Mouse (Mus musculus) frontal cortex, postnatal 10 days (tissue): ENCODE results near the gene Lcn9.
A peak's percentile ranks its signal among the peaks of the same experiment; 100 is the strongest.

Experiments
- DNase-seq, 2 experiments: peaks; one replicate each; pipeline ENCODE4 v3.0.0; 2022; ENCODE audit warnings: low spot score in 2 of 2, mixed read lengths in 1 of 2

Gene Lcn9

DNA sequence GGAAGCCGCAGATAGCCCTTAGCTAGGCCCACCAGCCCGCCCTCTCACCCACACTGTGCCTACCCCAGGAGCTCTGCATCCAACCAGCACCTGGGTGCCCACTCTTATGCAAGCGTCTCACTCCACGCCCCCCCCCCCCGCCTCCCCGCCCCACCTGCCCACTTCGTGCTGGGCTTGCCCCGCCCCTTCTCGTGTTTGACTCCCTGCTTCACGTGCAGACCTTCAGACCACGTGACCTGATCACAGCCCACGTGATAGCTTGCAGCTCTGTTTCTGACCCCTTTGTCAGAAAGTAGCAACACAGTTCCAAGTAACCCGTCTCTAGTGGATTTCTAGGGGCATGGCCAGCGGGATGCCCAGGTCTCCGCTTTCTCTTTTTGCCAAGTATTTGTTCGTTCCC, 24.3 kb downstream of the Lcn9 start, which contains the start of gene Sohlh1:
Gene Sohlh1, minus strand, starts transcription at position 23 of the 400 bp plus-strand sequence.
- no peak for DNase-seq

- no peak for DNase-seq
These were observed 27.4 kb downstream of the Lcn9 start for GRCm38 (mm10) chr2:25850330-25850729.

- DNase-seq, result peak; percentile 54 to 81
These were observed 29.7 kb downstream of the Lcn9 start for GRCm38 (mm10) chr2:25852626-25853025.

GRCm38 (mm10) chr2:25853998-25854397, 31.0 kb downstream of the Lcn9 start:
- DNase-seq, result no peak

DNA sequence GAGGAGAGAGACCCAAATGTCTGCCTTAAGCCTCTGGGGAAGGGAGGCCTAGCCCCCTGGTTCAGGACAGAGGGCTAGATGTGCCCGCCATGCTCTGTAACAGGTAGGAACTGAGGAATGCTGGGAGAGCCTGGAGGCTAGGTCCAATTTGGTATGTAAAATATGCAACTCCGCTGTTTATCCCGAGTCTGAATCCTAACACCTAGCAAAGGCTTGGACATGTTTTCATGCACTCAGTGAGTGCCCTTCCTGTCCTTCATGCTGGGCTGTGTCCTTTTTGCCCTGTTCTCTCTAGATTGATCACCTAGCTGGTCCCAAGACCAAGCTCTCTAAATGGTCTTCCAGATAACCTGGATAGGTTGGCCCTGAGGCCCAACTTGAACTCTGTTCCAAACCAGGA, 36.9 kb downstream of the Lcn9 start:
- DNase-seq, result no peak

GRCm38 (mm10) chr2:25862038-25862437, 39.1 kb downstream of the Lcn9 start:
- DNase-seq, result no peak

- DNase-seq, result peak; percentile 25 to 60
These were observed 39.8 kb downstream of the Lcn9 start for GRCm38 (mm10) chr2:25862696-25863270.

DNA sequence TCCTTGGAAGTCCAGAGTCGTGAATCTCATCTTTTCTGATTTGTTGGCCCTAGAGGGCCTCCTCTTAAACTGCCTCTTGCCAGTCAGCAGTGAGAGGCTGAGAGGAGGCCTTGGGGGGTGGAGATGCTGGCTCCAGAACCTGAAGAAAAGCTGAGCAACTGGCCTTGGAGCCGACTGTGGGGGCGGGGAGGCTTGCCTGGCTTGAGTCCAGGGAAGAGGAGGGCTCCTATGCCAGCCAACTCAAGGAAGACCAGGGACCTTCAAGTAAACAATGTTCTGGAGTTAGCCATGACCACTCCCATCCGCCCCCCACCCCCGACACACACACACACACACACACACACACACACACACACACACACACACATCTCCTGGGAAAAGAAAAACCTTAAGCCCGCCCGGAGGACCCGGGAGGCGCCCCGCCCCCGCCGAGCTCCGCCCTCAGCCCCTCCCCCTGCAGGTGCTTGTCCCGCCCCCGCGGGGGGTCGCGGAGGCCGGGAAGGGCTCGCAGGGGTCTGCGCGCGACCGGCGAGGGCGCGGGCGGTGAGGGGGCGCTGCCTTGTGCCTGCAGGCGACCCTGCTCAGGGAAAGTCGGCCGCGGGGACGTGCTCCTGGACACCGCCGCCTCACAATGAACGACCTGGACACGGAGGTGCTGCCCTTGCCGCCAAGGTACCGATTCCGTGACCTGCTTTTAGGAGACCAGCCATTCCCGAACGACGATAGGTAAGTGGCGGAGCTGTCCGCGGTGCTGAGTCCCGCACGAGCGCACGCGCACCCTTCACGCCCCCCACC, 40.6 kb downstream of the Lcn9 start, which contains the start of gene Kcnt1:
Gene Kcnt1, plus strand, starts transcription at position 398 of the 795 bp plus-strand sequence.
- peak; percentile 47 to 52 for DNase-seq

- no peak for DNase-seq
These were observed 41.3 kb downstream of the Lcn9 start for GRCm38 (mm10) chr2:25864230-25864629.

GRCm38 (mm10) chr2:25865412-25865811, 42.5 kb downstream of the Lcn9 start:
- peak; percentile 58 to 75 for DNase-seq

GRCm38 (mm10) chr2:25866656-25867055, 43.7 kb downstream of the Lcn9 start:
- DNase-seq, result no peak
